Mouse (Mus musculus): ENCODE results near the gene Ywhah. TPM values are rescaled to one million over a fixed set of nuclear protein-coding genes. Genes with fewer than 3 reads are reported as not detected.
"Not testable (repeated sequence)": the region's sequence is repeated elsewhere in the genome, so short reads cannot be mapped to it uniquely, and the experiment has no call there.

Ywhah gene
- polyA plus RNA-seq, 1 experiment from 2014 or later, result 133 TPM

DNA sequence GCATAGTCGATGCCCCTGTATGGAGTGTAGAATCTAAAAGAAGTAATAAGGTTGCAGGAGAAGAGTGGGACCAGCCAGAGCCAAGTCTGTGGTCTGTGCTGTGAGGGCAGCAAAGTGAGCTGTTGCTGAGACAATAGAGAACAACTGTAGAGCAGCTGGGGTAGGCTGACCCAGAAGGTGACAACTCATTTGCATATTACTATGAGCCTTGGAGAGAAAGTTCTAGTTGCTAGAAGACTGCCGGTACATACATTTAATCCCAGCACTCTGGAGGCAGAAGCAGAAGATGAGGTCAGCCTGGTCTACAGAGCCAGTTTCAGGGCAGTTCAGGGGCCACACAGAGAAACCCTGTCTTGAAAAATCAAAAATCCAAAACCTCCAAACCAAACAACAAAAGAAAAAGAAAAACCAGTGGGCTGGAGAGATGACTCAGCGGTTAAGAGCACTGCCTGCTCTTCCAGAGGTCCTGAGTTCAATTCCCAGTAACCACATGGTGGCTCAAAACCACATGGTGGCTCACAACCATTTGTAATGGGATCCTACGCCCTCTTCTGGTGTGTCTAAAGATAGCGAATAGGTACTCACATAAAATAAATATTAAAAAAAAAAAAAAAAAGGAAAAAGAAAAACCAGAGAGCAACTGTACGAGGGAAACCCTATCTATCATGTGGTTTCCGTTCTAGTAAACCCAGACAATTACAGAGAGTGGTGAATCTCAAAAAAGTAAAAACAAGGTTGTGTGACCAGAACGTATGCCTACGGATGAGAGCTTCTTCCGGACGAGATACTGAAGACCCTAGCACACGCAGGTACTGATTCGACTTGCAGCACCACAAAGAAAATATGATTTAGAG is 20.3 kb downstream of the Ywhah start:
- H3K9me3 ChIP-seq (ENCODE audit: low read length), result no peaks in the 10 kb centered on the region
- H3K4me3 ChIP-seq (ENCODE audit: low read depth, low read length), result no peak overlapping the region
- WGBS (ENCODE audit: insufficient replicate concordance), result 37% methylated on average over 13 of the region's 13 CpGs

DNA sequence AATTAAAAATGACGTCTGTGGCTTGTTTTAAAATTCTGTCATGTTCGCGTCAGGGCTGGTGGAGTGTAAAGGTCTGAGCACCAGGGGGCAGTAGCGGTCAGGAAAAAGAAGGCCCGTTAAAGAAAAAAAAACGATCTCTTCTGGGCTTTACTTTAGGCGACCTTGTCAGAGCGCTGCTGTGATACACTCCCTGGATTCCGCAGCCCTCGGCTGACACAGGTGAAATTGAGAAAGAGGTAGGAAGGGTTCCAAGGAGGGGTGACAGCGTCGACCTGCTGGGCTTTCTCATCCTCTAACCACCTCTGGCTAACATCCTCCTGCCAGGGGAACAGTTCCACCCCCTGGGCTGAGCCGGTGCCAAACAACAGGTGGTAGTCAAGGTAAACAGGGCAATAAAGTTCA is 20.9 kb downstream of the Ywhah start:
- Histone ChIP-seq H3K36me3 (replicated peaks; ENCODE audit: insufficient read depth, low read length) (no peaks in the 10 kb centered on the region), H3K27ac (ENCODE audit: low read depth) (no peak overlapping the region), H3K9ac (replicated peaks) (no peak overlapping the region), H3K4me2 (ENCODE audit: low read depth, low read length) (peak overlapping the region; percentile 53), H3K4me1 (ENCODE audit: insufficient read depth) (no peaks in the 10 kb centered on the region), H3K9me3 (ENCODE audit: low read length) (no peaks in the 10 kb centered on the region), H3K27me3 (ENCODE audit: insufficient read depth, low read length) (no peaks in the 10 kb centered on the region), H3K4me3 (ENCODE audit: low read depth, low read length) (no peak overlapping the region)
- TF ChIP-seq CTCF (IDR thresholded peaks at IDR 0.05; ENCODE audit: low read depth) (peak; percentile 74), EP300 (IDR thresholded peaks at IDR 0.05; ENCODE audit: low read depth) (no peak)
- DNase-seq (peak; percentile 82), ATAC-seq (peak; percentile 50)
- 4% methylated on average over 13 of the region's 13 CpGs for WGBS (ENCODE audit: insufficient replicate concordance)

More for the DNA sequence above, 20.3 kb downstream of the Ywhah start:
- Histone ChIP-seq H3K4me1 (ENCODE audit: insufficient read depth) (no peaks in the 10 kb centered on the region), H3K4me2 (ENCODE audit: low read depth, low read length) (peak overlapping the region; percentile 53), H3K36me3 (replicated peaks; ENCODE audit: insufficient read depth, low read length) (no peaks in the 10 kb centered on the region), H3K9ac (replicated peaks) (no peak overlapping the region), H3K27me3 (ENCODE audit: insufficient read depth, low read length) (no peaks in the 10 kb centered on the region), H3K27ac (ENCODE audit: low read depth) (no peak overlapping the region)
- peak; percentile 11 for DNase-seq
- no peak for TF ChIP-seq CTCF (IDR thresholded peaks at IDR 0.05; ENCODE audit: low read depth)
- TF ChIP-seq EP300 (IDR thresholded peaks at IDR 0.05; ENCODE audit: low read depth), result no peak
- ATAC-seq, result 0 out of 2 replicates have a peak, but pooled peaks have one; percentile 12

DNA sequence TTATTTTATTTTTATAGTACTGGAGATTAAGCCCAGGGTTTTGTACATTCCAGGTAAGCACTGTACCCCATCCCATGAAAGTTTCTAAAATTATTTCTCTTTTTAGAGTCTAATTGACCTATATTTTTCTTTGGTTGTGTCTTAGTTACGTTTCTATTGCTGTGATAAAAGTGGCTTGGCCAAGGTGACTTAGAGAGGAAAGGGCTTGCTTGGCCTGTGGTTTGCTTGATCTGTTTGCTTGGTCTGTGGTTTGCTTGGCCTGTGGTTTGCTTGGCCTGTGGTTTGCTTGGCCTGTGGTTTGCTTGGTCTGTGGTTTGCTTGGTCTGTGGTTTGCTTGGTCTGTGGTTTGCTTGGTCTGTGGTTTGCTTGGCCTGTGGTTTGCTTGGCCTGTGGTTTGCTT is 22.1 kb downstream of the Ywhah start:
- not testable (repeated sequence) for H3K4me3 ChIP-seq (ENCODE audit: low read depth, low read length); H3K4me2 ChIP-seq (ENCODE audit: low read depth, low read length); H3K9ac ChIP-seq (replicated peaks); H3K27me3 ChIP-seq (ENCODE audit: insufficient read depth, low read length); DNase-seq; H3K27ac ChIP-seq (ENCODE audit: low read depth); H3K4me1 ChIP-seq (ENCODE audit: insufficient read depth); H3K9me3 ChIP-seq (ENCODE audit: low read length); H3K36me3 ChIP-seq (replicated peaks; ENCODE audit: insufficient read depth, low read length); ATAC-seq
- WGBS (ENCODE audit: insufficient replicate concordance), result 29% methylated on average over 1 of the region's 1 CpGs

DNA sequence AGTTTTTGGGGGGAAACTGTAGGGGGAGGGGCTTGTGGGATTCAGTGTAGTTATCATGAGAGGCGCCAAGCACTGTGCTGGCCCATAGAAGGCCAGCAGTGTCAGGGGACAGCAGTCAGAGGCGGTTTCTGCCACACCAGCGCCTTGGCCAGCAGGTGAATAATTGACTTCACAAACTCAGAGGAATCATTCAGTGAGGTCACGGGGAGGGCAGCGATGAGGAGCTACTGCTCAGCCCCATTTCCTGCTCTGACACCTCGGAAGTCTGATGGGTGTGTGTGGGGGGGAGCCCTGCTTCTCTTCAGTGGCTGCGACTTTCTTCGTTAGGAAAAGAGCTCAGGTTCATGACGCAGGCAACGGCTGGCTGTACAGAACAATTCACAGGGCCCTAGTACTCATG is 24.8 kb downstream of the Ywhah start:
- H3K27ac ChIP-seq (ENCODE audit: low read depth), result no peak overlapping the region
- DNase-seq, result no peak
- H3K9ac ChIP-seq (replicated peaks), result no peak overlapping the region
- TF ChIP-seq EP300 (IDR thresholded peaks at IDR 0.05; ENCODE audit: low read depth), result no peak
- TF ChIP-seq CTCF (IDR thresholded peaks at IDR 0.05; ENCODE audit: low read depth), result no peak
- no peaks in the 10 kb centered on the region for H3K4me1 ChIP-seq (ENCODE audit: insufficient read depth)
- H3K36me3 ChIP-seq (replicated peaks; ENCODE audit: insufficient read depth, low read length), result no peaks in the 10 kb centered on the region
- no peaks in the 10 kb centered on the region for H3K27me3 ChIP-seq (ENCODE audit: insufficient read depth, low read length)
- no peak for ATAC-seq
- no peaks in the 10 kb centered on the region for H3K9me3 ChIP-seq (ENCODE audit: low read length)
- 47% methylated on average over 10 of the region's 10 CpGs for WGBS (ENCODE audit: insufficient replicate concordance)
- H3K4me2 ChIP-seq (ENCODE audit: low read depth, low read length), result no peak overlapping the region
- H3K4me3 ChIP-seq (ENCODE audit: low read depth, low read length), result no peak overlapping the region

DNA sequence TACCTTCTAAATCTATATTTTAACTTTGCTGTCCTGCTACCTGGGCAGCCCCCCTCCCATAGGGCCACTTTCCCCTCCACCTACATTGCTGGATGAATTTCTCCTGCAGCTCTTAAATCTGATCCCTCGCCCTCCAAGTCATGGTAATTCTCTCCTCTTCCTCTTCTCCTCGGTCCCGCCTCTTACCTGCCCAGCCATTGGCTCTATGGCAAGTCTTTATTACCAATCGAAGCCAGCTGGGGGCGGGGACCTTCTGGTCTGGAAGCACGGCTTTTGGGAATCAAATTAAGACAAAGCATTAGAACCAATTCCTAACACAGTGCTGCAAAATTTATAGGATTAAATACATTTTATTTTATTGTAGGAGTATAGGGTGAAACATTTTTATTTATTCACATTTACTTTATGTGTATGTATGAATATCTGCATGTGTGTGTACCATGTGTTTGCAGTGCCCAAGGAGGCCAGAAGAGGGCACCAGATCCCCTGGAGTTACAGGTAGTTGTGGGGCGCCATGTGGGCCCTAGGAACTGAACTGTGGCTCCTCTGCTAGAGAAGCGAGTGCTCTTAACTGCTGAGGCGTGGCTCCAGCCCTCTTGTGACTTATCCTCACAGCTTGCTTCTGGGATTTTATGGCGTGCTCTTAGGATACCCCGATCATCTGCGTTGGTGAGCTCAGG is 26.2 kb downstream of the Ywhah start:
- H3K27ac ChIP-seq (ENCODE audit: low read depth), result no peak overlapping the region
- no peaks in the 10 kb centered on the region for H3K27me3 ChIP-seq (ENCODE audit: insufficient read depth, low read length)
- no peak overlapping the region for H3K4me3 ChIP-seq (ENCODE audit: low read depth, low read length)
- H3K9ac ChIP-seq (replicated peaks), result no peak overlapping the region
- ATAC-seq (no peak), DNase-seq (no peak)
- H3K9me3 ChIP-seq (ENCODE audit: low read length), result no peaks in the 10 kb centered on the region
- no peak overlapping the region for H3K4me2 ChIP-seq (ENCODE audit: low read depth, low read length)
- WGBS (ENCODE audit: insufficient replicate concordance), result 85% methylated on average over 12 of the region's 12 CpGs
- no peaks in the 10 kb centered on the region for H3K36me3 ChIP-seq (replicated peaks; ENCODE audit: insufficient read depth, low read length)
- peak; percentile 18 for TF ChIP-seq CTCF (IDR thresholded peaks at IDR 0.05; ENCODE audit: low read depth)
- TF ChIP-seq EP300 (IDR thresholded peaks at IDR 0.05; ENCODE audit: low read depth), result no peak
- no peaks in the 10 kb centered on the region for H3K4me1 ChIP-seq (ENCODE audit: insufficient read depth)

DNA sequence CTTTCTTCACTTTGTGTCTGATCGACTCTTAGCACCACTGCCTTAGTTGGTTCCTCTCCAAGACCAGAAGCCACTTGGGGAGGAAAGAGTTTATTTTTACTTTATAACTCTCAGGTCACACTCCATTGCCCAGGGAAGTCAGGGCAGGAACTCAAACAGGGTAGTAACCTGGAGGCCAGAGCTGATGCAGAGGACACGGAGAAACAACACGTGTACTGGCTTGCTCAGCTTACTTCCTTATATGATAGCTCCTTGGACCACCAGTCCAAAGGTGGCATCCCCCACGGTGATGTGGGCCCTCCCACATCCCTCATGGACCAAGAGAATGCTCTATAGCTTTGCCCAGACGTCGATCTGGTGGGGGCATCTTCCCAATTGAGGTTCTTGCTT is 26.7 kb downstream of the Ywhah start:
- H3K4me3 ChIP-seq (ENCODE audit: low read depth, low read length), result no peak overlapping the region
- no peak overlapping the region for H3K27ac ChIP-seq (ENCODE audit: low read depth)
- DNase-seq, result no peak

More for the DNA sequence above, 26.7 kb downstream of the Ywhah start:
- 77% methylated on average over 6 of the region's 6 CpGs for WGBS (ENCODE audit: insufficient replicate concordance)
- Histone ChIP-seq H3K9ac (replicated peaks) (no peak overlapping the region), H3K4me2 (ENCODE audit: low read depth, low read length) (no peak overlapping the region), H3K9me3 (ENCODE audit: low read length) (no peaks in the 10 kb centered on the region), H3K27me3 (ENCODE audit: insufficient read depth, low read length) (no peaks in the 10 kb centered on the region), H3K36me3 (replicated peaks; ENCODE audit: insufficient read depth, low read length) (no peaks in the 10 kb centered on the region), H3K4me1 (ENCODE audit: insufficient read depth) (no peaks in the 10 kb centered on the region)
- TF ChIP-seq CTCF (IDR thresholded peaks at IDR 0.05; ENCODE audit: low read depth), result no peak
- TF ChIP-seq EP300 (IDR thresholded peaks at IDR 0.05; ENCODE audit: low read depth), result no peak
- no peak for ATAC-seq
